Mouse (Mus musculus) CH12.LX (cell line): ENCODE results near the gene Gsdma2. TPM values are rescaled to one million over a fixed set of nuclear protein-coding genes. Genes with fewer than 3 reads are reported as not detected.
"Not testable (repeated sequence)": the region's sequence is repeated elsewhere in the genome, so short reads cannot be mapped to it uniquely, and the experiment has no call there.

ENCODE experiments used
- DNase-seq: peaks from one replicate; pipeline ENCODE4 v3.0.0-alpha.2; 2013; ENCODE audit errors: extremely low read depth
- H3K27ac ChIP-seq: 2 replicates; pipeline ENCODE4 v1.5.1; 2012; ENCODE audit warnings: low read depth, mild to moderate bottlenecking, control low read depth, moderate library complexity; ENCODE audit not compliant: insufficient read depth
- H3K27me3 ChIP-seq: replicated peaks from 2 replicates; pipeline ENCODE3; 2012; ENCODE audit warnings: inconsistent platforms
- H3K36me3 ChIP-seq, 2 experiments: replicated peaks in 1 of 2; 2 replicates each; pipeline versions ENCODE3 to v1.6.1; 2012; ENCODE audit warnings: inconsistent platforms in 1 of 2, low read length in 1 of 2, mild to moderate bottlenecking in 1 of 2, mixed read lengths in 1 of 2, moderate library complexity in 1 of 2; ENCODE audit not compliant: control insufficient read depth in 1 of 2, insufficient read depth in 1 of 2
- H3K4me1 ChIP-seq, 2 experiments: 2 replicates each; pipeline ENCODE4 v1.6.1; 2012; ENCODE audit warnings: inconsistent platforms in 1 of 2, moderate library complexity in 1 of 2; ENCODE audit not compliant: insufficient read depth in 2 of 2, control insufficient read depth in 1 of 2
- H3K4me2 ChIP-seq: 2 replicates; pipeline ENCODE4 v1.6.1; 2012; ENCODE audit warnings: low read depth, mild to moderate bottlenecking, control low read depth; ENCODE audit not compliant: poor library complexity, insufficient read depth, severe bottlenecking
- H3K4me3 ChIP-seq, 3 experiments: fragments of 150-350 bp in 1 of 3; sonication (generic) in 1 of 3; replicated peaks in 1 of 3; 2 replicates each; pipeline versions ENCODE3 to v1.5.1; 2011 to 2012; ENCODE audit warnings: low read depth in 2 of 3, low read length in 2 of 3, mild to moderate bottlenecking in 2 of 3, moderate library complexity in 2 of 3, control low read depth in 1 of 3, improper control_type of control experiment in 1 of 3, inconsistent platforms in 1 of 3, mixed read lengths in 1 of 3; ENCODE audit not compliant: poor library complexity in 1 of 3
- H3K79me2 ChIP-seq: replicated peaks from 2 replicates; pipeline ENCODE4 v1.6.1; 2012; ENCODE audit warnings: mild to moderate bottlenecking, moderate library complexity; ENCODE audit not compliant: control insufficient read depth, poor library complexity, insufficient read depth, severe bottlenecking; ENCODE audit errors: extremely low read depth
- H3K9ac ChIP-seq: 2 replicates; pipeline ENCODE4 v1.6.1; 2012; ENCODE audit warnings: low read depth, mild to moderate bottlenecking, control low read depth, moderate library complexity; ENCODE audit not compliant: insufficient read depth
- H3K9me3 ChIP-seq: replicated peaks from 2 replicates; pipeline ENCODE3; 2012; ENCODE audit warnings: low read length, inconsistent platforms, mixed read lengths
- ELF1 ChIP-seq: IDR thresholded peaks from 2 replicates; pipeline ENCODE4 v1.6.1; 2014; ENCODE audit warnings: low read depth, mild to moderate bottlenecking, inconsistent platforms, low read length, improper control_type of control experiment
- EP300 ChIP-seq: IDR thresholded peaks from 2 replicates; pipeline ENCODE4 v1.6.1; 2011; ENCODE audit warnings: low read length, improper control_type of control experiment
- KAT2A ChIP-seq: IDR thresholded peaks from 2 replicates; pipeline ENCODE4 v1.6.1; 2012; ENCODE audit warnings: low read length, improper control_type of control experiment, inconsistent platforms; ENCODE audit not compliant: insufficient replicate concordance
- MAX ChIP-seq: IDR thresholded peaks from 2 replicates; pipeline ENCODE4 v1.6.1; 2011; ENCODE audit warnings: low read length, improper control_type of control experiment
- MAZ ChIP-seq: IDR thresholded peaks from 2 replicates; pipeline ENCODE4 v1.6.1; 2012; ENCODE audit warnings: low read depth, mild to moderate bottlenecking, inconsistent platforms, low read length, improper control_type of control experiment, moderate library complexity
- POLR2A ChIP-seq: IDR thresholded peaks from 2 replicates; pipeline ENCODE4 v1.6.1; 2011; ENCODE audit warnings: low read depth, mild to moderate bottlenecking, improper control_type of control experiment, low read length
- SMC3 ChIP-seq: IDR thresholded peaks from 2 replicates; pipeline ENCODE4 v1.6.1; 2011; ENCODE audit warnings: low read depth, low read length, improper control_type of control experiment
- TBP ChIP-seq: conservative IDR thresholded peaks from 2 replicates; pipeline ENCODE4 v1.6.1; 2011; ENCODE audit warnings: low read depth, low read length, improper control_type of control experiment
- dilution Hi-C: fragments of 300-500 bp; cut with MboI; formaldehyde crosslinking; loops from 2 replicates; pipeline ENCODE4 v1.14.3; 2020; ENCODE audit warnings: low sequenced_read_pairs; ENCODE audit not compliant: extremely low pct_unique_long_range_greater_than_20kb, extremely low pct_ligation_motif_present
- in situ Hi-C: fragments of 300-500 bp; cut with MboI; formaldehyde crosslinking; loops from 3 replicates; pipeline ENCODE4 v1.14.3; 2019; ENCODE audit warnings: low sequenced_read_pairs, low pct_ligation_motif_present, low pct_unique_long_range_greater_than_20kb, mixed read lengths
- polyA plus RNA-seq: library from polyadenylated mRNA; unstranded; fragments of >175 nt; gene quantifications from 2 replicates; pipeline ENCODE4 v1.2.1, GENCODE M21; 2012; ENCODE audit warnings: low read depth; ENCODE audit not compliant: insufficient read length
- total RNA-seq, 2 experiments: library from RNA; depleted of rRNA; stranded (reverse); fragments of 300-350 nt in 1 of 2; fragments of >200 nt in 1 of 2; gene quantifications; 2 replicates each; pipeline ENCODE4 v1.2.3; 2012 to 2014

Gene Gsdma2
- total and polyA plus RNA-seq, 3 experiments, result not detected

DNA sequence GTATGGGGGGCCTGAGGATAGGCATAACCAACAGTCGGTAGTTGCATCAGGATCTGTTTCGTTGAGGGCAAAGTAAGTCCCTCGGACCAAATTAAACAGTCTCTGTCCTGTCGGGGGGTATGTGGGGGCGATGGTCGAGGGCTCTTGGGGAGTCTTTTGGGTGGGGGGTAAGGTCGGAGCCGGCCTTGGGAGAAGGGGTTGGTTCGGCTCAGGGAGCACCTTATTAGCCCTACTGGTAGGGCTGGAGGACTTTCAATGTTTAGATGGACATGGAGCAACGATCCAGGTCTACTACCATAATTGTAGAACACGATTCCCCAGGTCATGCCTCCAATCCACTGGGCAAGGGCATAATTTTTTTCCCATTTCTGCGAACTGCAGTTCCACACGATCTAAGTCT lies 25.8 kb upstream of the Gsdma2 start:
- Histone ChIP-seq H3K27me3 (peaks cover 8% of the 10 kb centered on the region), H3K9me3 (peaks cover 14% of the 10 kb centered on the region), H3K9ac (no peak overlapping the region), H3K36me3 (no peaks in the 10 kb centered on the region), H3K27ac (no peak overlapping the region), H3K4me1 (no peaks in the 10 kb centered on the region), H3K4me3 (no peak overlapping the region), H3K4me2 (no peak overlapping the region), H3K79me2 (no peaks in the 10 kb centered on the region)
- in situ Hi-C loops, result no loop called here
- dilution Hi-C loops, result no loop called here
- TF ChIP-seq POLR2A (no peak), MAX (no peak), ELF1 (no peak), SMC3 (no peak), TBP (no peak), EP300 (no peak), KAT2A (no peak), MAZ (no peak)
- no peak for DNase-seq

DNA sequence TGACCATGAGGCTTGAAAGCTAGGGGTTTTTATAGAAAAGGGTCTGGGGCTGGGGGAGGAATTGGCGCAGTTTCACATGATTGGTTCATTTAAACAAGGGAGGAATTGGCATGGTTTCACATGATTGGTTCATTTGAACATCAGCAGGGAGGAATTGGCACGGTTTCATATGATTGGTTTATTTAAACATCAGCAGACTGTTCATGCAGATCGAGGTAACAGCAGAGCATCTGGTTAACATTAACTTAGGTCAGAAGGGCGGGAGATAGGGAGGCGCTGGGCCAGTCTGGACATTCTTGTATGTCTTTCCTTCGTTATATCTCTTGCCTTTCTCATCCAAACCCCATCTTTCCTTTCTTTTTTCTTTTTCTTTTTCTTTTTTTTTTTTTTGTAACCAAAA lies 22.6 kb upstream of the Gsdma2 start:
- H3K27ac ChIP-seq, in situ Hi-C loops, dilution Hi-C loops: not testable (repeated sequence)

DNA sequence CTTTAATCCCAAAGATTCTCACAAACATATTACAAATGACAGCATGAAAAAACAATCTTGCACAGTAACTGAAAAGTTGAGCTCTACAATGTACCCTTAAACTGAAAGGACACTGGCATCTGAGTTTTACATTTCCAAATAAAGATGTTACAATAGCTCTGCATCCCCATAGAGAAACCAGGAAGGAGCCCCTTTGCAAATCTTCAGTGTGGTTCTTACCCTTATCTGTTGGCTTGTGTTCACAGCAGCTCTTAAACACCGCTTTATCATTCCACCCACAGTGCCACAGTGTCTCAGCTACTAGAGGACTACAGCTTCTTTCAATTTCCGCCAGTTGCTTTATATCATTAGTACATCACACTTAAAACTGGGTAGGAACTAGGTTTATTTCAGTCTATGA lies 22.2 kb upstream of the Gsdma2 start:
- H3K4me3 ChIP-seq, H3K27ac ChIP-seq, H3K9ac ChIP-seq, DNase-seq, dilution Hi-C loops, H3K4me1 ChIP-seq, H3K36me3 ChIP-seq, H3K79me2 ChIP-seq, in situ Hi-C loops, H3K4me2 ChIP-seq: not testable (repeated sequence)
- Histone ChIP-seq H3K27me3 (peaks cover 28% of the 10 kb centered on the region), H3K9me3 (peaks cover 14% of the 10 kb centered on the region)

More for the DNA sequence above, 22.6 kb upstream of the Gsdma2 start:
- not testable (repeated sequence) for H3K4me1 ChIP-seq, H3K79me2 ChIP-seq, H3K4me3 ChIP-seq, H3K4me2 ChIP-seq, H3K9ac ChIP-seq, H3K36me3 ChIP-seq, DNase-seq
- H3K27me3 ChIP-seq, result peaks cover 26% of the 10 kb centered on the region
- H3K9me3 ChIP-seq, result peaks cover 14% of the 10 kb centered on the region
